In the genomic region with DNA sequence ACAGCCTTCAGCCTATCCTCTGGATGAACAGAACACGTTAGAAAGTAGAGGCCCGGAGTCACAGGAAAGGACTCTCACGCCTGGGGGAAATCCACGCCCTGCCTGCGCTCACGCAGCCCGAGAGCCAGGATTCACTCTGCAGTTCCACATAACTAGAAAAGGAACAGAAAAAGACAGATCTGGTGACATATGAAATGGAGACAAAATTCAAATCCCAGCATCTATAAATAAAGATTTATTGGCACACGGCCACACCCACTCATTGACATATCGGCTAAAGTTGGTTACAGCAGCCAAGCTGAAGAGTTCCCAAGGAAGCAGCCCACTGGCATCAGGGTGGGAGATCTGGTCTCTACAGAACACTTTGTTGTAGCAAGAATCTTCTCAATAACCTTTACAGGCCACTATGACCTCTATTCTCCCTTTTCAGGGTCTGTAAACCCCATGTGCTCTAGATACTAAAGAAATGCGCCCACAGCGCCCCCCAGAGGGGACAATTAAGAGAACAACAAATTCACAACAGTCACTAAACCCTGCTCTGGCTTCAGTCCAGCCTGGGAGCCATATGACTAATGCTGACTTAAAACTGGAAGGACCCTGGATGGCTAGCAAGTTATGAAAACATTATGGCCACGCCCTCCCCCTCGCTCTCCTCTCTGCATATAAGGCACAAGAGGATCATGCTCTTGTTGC, we compare ENCODE assay signal across 8 mouse cellular contexts.
DNase-seq lines count a peak whose midpoint lies in the region; ATAC-seq and TF ChIP-seq lines count a peak whose summit lies in the region.
"Had no signal": no experiment of that assay in that cellular context is flagged by ENCODE, and none has a peak within 500 bp of the region (broad histone marks: within the 10 kb centered on the region; RNA-seq: fewer than 3 reads in every experiment).

No protein-coding gene starts in this region.

- no peak overlapping the region for H3K9ac ChIP-seq in kidney, embryonic 16.5 days (replicated peaks; ENCODE audit: low read length)

- ATAC-seq in kidney, embryonic 16.5 days (ENCODE audit: low FRiP score, low TSS enrichment), result no peak

- no peaks in the 10 kb centered on the region for H3K9me3 ChIP-seq in kidney, embryonic 16.5 days (ENCODE audit: low read length)

- no peak for TF ChIP-seq CTCF in kidney, adult 2 months (conservative IDR thresholded peaks at IDR 0.05; ENCODE audit: insufficient read depth, insufficient read length, low read depth, low read length)

- TF ChIP-seq POLR2A in kidney, adult 2 months (IDR thresholded peaks at IDR 0.05; ENCODE audit: low read depth, low read length), result no peak

- H3K4me1 ChIP-seq in kidney, embryonic 16.5 days (ENCODE audit: insufficient read depth, low read length), result no peaks in the 10 kb centered on the region
- H3K4me1 ChIP-seq in kidney, adult 2 months (ENCODE audit: control insufficient read depth, insufficient read depth, low read length), result no peaks in the 10 kb centered on the region

- H3K27ac ChIP-seq in kidney, embryonic 16.5 days (ENCODE audit: low read length), result no peak overlapping the region
- H3K27ac ChIP-seq in kidney, adult 2 months (ENCODE audit: insufficient read depth, low read depth, low read length), result no peak overlapping the region

- H3K4me3 ChIP-seq in kidney, embryonic 16.5 days (ENCODE audit: low read length), result no peak overlapping the region
- no peak overlapping the region for H3K4me3 ChIP-seq in kidney, adult 2 months (ENCODE audit: insufficient read depth, low read depth, low read length)

- WGBS in kidney, embryonic 16.5 days, result 71% methylated on average over 13 of the region's 13 CpGs
- 63% methylated on average over 13 of the region's 13 CpGs for WGBS in kidney, adult 2 months

- peak; percentile 10 for DNase-seq in kidney, adult 9 months
- DNase-seq in Muller cell, postnatal 12 days (ENCODE audit: inconsistent ontology term), result peak; percentile 11
- DNase-seq in cerebellum, adult 9-11 months, result peak; percentile 11
- DNase-seq in retina, embryonic 14.5 days (ENCODE audit: low spot score), result peak; percentile 30
- no peak for DNase-seq in kidney, adult 2 months
- no peak for DNase-seq in gastrocnemius, adult 8-10 months (ENCODE audit: low spot score in 2 of 2)
- DNase-seq: kidney, adult 8-10 months had no signal

- H3K4me2 ChIP-seq in kidney, embryonic 16.5 days (replicated peaks; ENCODE audit: low read depth, low read length), result no peak overlapping the region

- H3K36me3 ChIP-seq in kidney, embryonic 16.5 days (ENCODE audit: insufficient read depth, low read length), result no peaks in the 10 kb centered on the region
- H3K36me3 ChIP-seq in kidney, adult 2 months (ENCODE audit: control insufficient read depth, insufficient read depth, low read length), result no peaks in the 10 kb centered on the region

- no peaks in the 10 kb centered on the region for H3K27me3 ChIP-seq in kidney, embryonic 16.5 days (ENCODE audit: insufficient read depth, low read length)
- H3K27me3 ChIP-seq in kidney, adult 2 months (replicated peaks; ENCODE audit: control insufficient read depth, insufficient read depth, low read length), result no peaks in the 10 kb centered on the region

Comparison
In these comparisons a context has a peak if more than half of its experiments do, and no peak if none do; other contexts are left out.
1. DNase-seq: peak in kidney, adult 9 months (single experiment), Muller cell, postnatal 12 days (single experiment), cerebellum, adult 9-11 months (single experiment) and retina, embryonic 14.5 days (single experiment); none in kidney, adult 2 months (single experiment) and gastrocnemius, adult 8-10 months (0 of 2).